Mouse (Mus musculus) right cerebral cortex, adult 2 months (tissue): ENCODE measurements at regions not wholly inside any gene's neighbourhood (a gene's known extent, or its start where the extent isn't known, plus 50 kb on each side); places are given as distances from the start of the nearest gene placed in this dataset.

ENCODE experiments used
- DNase-seq, 2 experiments: peaks; one replicate each; pipeline ENCODE4 v3.0.0; 2021 to 2022; ENCODE audit warnings: low spot score in 2 of 2

DNA sequence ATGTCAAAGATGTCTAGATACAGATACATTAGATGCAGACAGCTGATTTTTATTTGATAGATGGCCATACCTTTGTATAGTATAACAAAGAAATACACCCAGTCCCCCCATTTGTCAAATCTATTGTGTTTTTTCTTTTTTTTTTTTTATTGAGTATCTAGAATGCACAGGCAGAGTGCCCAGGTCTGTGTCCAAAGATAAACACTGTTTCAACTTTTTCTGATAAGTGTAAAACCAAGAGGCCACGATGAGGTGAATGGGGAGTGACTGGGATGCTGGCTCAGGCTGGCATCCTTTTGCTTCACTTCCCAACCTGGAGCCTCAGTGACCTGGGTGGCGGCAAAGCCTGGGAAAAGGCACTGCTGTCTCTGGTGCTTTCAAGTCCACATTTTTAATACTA is 54.4 kb upstream of the Prdm1 start:
- DNase-seq: no peak
